Mouse (Mus musculus) CH12.LX (cell line): Measurements from ENCODE around the gene Tsnax.

Source experiments
- CHD2 ChIP-seq: IDR thresholded peaks from 2 replicates; pipeline ENCODE4 v1.6.1; 2011; ENCODE audit warnings: low read length, improper control_type of control experiment
- CTCF ChIP-seq, 2 experiments: IDR thresholded peaks in 1 of 2; conservative IDR thresholded peaks in 1 of 2; 2 replicates each; pipeline ENCODE4 v1.5.1; 2011 to 2012; ENCODE audit warnings: low read depth in 2 of 2, low read length in 2 of 2, improper control_type of control experiment in 1 of 2, inconsistent platforms in 1 of 2, mild to moderate bottlenecking in 1 of 2, moderate library complexity in 1 of 2
- EP300 ChIP-seq: IDR thresholded peaks from 2 replicates; pipeline ENCODE4 v1.6.1; 2011; ENCODE audit warnings: low read length, improper control_type of control experiment
- ETS1 ChIP-seq: conservative IDR thresholded peaks from 2 replicates; pipeline ENCODE4 v1.6.1; 2012; ENCODE audit warnings: low read depth, mild to moderate bottlenecking, inconsistent platforms, low read length, improper control_type of control experiment, moderate library complexity
- MXI1 ChIP-seq: IDR thresholded peaks from 2 replicates; pipeline ENCODE4 v1.6.1; 2011; ENCODE audit warnings: mild to moderate bottlenecking, low read depth, low read length, improper control_type of control experiment
- POLR2A ChIP-seq: IDR thresholded peaks from 2 replicates; pipeline ENCODE4 v1.6.1; 2011; ENCODE audit warnings: low read depth, mild to moderate bottlenecking, improper control_type of control experiment, low read length
- POLR2AphosphoS2 ChIP-seq: IDR thresholded peaks from 2 replicates; pipeline ENCODE4 v1.6.1; 2011; ENCODE audit warnings: low read depth, low read length, improper control_type of control experiment
- RAD21 ChIP-seq: IDR thresholded peaks from 2 replicates; pipeline ENCODE4 v1.6.1; 2011; ENCODE audit warnings: low read depth, mild to moderate bottlenecking, low read length, improper control_type of control experiment, moderate library complexity
- TCF12 ChIP-seq: IDR thresholded peaks from 2 replicates; pipeline ENCODE4 v1.6.1; 2014; ENCODE audit warnings: low read depth, mild to moderate bottlenecking, inconsistent platforms, low read length, improper control_type of control experiment
- ZC3H11A ChIP-seq: IDR thresholded peaks from 2 replicates; pipeline ENCODE4 v1.6.1; 2012; ENCODE audit warnings: low read depth, mild to moderate bottlenecking, inconsistent platforms, low read length, improper control_type of control experiment

- no peak for TF ChIP-seq EP300
- TF ChIP-seq POLR2AphosphoS2: no peak
- TF ChIP-seq CTCF (conservative IDR thresholded peaks at IDR 0.05 in 1 of 2, IDR thresholded peaks at IDR 0.05 in 1 of 2; ENCODE audit: low read depth in 2 of 2, low read length in 2 of 2): no peak
- TF ChIP-seq CHD2: no peak
- TF ChIP-seq ZC3H11A: no peak
- TF ChIP-seq POLR2A: no peak
- TF ChIP-seq RAD21: no peak
- no peak for TF ChIP-seq ETS1
- TF ChIP-seq TCF12: no peak
- TF ChIP-seq MXI1: no peak
Measured at GRCm38 (mm10) chr8:124973221-124973620, 39.6 kb upstream of the Tsnax start.
